Mouse (Mus musculus): ENCODE measurements at regions not wholly inside any gene's neighbourhood (a gene's known extent, or its start where the extent isn't known, plus 50 kb on each side); places are given as distances from the start of the nearest gene placed in this dataset.
A peak's percentile ranks its signal among the peaks of the same experiment; 100 is the strongest.

GRCm38 (mm10) chrX:118320123-118320522 lies 106.9 kb upstream of the Tgif2lx2 start:
- DNase-seq, result peak; percentile 6

- DNase-seq, result no peak
Observed at GRCm38 (mm10) chrX:118356888-118357287, 70.1 kb upstream of the Tgif2lx2 start.

All from adrenal gland, postnatal 25 days (tissue).